Mouse (Mus musculus): ENCODE data around the gene Cygb. TPM values are rescaled to one million over a fixed set of nuclear protein-coding genes. Genes with fewer than 3 reads are reported as not detected.

Cygb gene
- total RNA-seq (2021): 10 to 100 TPM; 50.4 to 57.4 TPM
- long read RNA-seq, experiment 1, transcript Cygb-201 (4 exons, 2,331 nt): major isoform, 86 of 110 reads
- long read RNA-seq, experiment 1, partial matches to known transcripts: 11 of 110 reads
- long read RNA-seq, experiment 1, other reads (novel, unspliced or antisense): 13 of 110 reads
- long read RNA-seq, experiment 2, transcript Cygb-201 (4 exons, 2,331 nt): major isoform, 91 of 111 reads
- long read RNA-seq, experiment 2, partial matches to known transcripts: 4 of 111 reads
- long read RNA-seq, experiment 2, other reads (novel, unspliced or antisense): 16 of 111 reads

GRCm38 (mm10) chr11:116654255-116654821 lies at the start of gene Cygb:
Gene Cygb, minus strand, starts transcription at chr11:116654313.
- DNase-seq: peak in 1 of 2 experiments; percentile 63
- intact Hi-C loops (cut with DNase I): no loop called here

DNA sequence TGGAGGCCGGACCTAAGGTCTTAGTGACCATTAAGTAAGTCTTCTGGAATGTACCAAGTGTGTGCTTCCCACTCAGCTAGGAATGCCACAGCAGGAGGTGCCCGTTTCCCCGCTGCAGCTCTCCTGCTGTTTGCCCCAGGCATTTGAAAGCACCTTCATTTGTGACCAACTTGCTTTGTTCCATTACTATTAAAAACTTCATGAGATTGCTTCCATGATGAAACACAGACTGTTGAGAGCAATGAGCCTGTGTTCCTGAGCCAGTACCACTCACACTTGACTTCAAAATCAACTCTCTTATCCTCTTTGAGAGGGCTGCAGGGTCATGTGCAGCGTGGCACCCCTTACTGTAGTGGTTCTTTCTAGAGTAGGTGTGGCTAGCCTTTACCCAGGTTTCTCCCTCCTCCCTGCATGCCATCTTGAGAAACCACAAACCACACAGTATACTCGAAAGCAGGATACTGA lies 47.3 kb upstream of the Cygb start:
- intact Hi-C loops (cut with DNase I): no loop called here
- DNase-seq: no peak

GRCm38 (mm10) chr11:116697521-116697920 lies 43.4 kb upstream of the Cygb start:
- intact Hi-C loops (cut with DNase I): loop anchor here (5.0 kb wide), 1 partner anchor 105 kb away; no protein-coding TSS in a partner anchor
- no peak for DNase-seq

DNA sequence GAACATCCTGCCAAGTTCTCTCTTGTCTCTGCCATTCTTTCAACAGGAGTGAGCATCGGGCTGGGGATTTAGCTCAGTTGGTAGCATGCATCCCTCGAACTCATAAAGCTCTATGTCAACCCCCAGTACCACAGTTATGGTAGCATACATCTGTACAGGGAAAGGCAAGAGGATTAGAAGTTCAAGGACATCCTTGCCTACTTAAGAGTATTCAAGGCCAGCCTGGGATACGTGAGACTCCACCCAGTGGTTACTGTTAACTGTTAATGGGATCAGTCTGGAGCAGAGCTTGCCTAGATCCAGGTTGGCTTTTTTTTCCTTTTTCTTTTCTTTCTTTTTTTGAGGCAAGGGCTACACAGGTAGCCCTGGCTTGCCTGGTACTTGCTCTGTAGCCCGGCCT lies 42.3 kb upstream of the Cygb start:
- no peak for DNase-seq
- intact Hi-C loops (cut with DNase I): loop anchor here (5.0 kb wide), 1 partner anchor 106 kb away; no protein-coding TSS in a partner anchor

DNA sequence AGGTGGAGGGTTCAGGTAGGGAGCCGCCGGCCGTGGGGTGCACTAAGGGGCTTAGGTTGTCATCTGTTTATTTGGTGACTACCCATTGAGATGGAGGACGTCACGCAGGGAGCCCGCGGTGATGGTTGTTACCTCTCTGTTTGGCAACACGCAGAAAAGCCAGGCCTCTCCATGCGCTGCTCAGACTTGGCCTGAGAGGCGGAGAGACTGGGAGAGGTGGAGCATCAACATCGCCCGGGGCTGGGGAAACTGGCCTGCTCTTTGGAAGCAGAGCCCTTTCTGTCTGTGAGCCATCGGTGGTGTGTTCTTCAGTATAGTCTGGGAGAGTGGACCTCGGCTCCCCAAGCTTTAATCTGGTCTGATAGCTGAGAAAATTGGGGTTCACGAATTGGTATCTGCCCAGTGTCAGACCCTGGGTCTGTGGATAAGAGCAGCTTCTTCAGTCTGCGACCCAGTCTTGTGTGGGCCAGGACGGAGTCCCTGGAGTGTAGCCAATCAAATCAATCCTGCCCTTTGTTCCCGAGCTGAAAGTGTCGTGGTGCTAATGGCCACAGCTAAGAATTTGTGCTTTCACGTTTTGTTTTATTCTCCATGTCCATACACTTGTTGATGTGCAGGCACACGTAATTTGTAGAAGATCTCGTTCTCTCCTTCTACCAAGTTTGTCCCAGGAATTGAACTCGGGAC lies 41.2 kb upstream of the Cygb start:
- intact Hi-C loops (cut with DNase I): loop anchor here (2.0 to 5.0 kb wide), 2 partner anchors 51 to 107 kb away; no protein-coding TSS in a partner anchor
- DNase-seq: peak in 1 of 2 experiments; percentile 27

DNA sequence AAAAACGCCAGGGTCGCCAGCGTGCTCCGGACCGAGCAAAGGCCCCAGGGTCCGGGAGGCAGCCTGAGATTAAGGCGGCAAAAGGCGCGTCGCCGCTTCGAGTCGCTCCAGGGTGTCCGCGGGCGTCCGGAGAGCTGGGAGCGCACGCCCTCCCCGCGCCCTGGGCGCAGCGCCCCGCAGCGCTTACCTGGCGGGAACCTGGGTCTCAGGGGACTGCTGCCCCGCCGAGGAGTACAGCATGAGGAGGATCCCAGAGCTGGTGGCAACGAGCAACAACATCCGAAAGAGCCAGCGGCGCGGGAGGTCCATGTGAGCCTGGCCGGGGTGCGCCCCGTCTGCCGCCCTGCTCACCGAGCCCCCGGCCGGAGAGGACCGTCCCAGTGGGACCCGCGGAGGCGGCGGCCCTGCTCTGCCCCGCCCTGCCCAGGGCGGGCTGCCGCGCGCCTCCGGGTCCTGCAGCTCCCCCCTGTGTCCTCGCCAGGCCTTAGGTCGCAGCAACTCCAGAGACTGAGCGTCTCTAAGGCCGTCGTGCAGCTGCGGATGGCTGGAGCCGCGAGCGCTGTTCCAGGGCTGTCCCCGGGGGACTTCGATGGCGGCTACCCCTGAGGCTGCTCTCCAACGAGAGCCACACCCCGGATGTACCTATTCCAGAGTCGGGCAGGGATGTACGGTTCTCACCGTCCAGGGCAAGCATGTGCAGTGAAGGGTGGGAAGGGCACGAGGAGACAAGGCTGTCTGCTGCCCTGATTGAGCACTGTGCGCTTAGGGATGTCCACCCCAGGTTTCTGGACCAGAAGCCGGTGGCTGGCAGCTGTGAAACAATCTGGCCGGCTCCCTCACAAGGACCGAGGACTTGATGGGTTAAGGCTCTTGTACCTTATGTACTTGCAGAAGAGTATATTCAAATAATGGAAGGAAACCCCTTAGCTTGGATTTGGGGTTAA lies 40.4 kb upstream of the Cygb start:
- peak; percentile 68 to 76 for DNase-seq
- intact Hi-C loops (cut with DNase I): loop anchor here (2.0 to 5.0 kb wide), 2 partner anchors 50 to 108 kb away; no protein-coding TSS in a partner anchor

DNA sequence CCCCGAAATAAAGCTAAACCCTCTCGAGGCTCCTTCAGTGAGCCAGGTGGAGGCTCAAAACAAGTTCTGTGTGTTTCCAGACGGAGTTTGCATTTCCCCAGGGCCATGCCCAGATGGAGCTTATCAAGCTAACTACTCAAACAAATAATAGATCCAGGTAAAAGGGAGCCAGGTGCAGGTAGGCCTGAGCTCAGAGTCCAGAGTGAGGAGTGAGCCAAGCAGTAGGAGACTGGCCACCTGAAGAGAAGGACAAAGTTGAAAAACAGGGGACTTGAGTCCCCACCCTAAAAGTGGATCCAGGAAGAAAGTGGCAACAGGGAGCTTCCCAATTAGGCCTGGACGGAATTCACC lies 39.8 kb upstream of the Cygb start:
- intact Hi-C loops (cut with DNase I): loop anchor here (2.0 kb wide), 1 partner anchor 49 kb away; no protein-coding TSS in a partner anchor
- no peak for DNase-seq

GRCm38 (mm10) chr11:116690701-116691575 lies 36.8 kb upstream of the Cygb start:
- no peak for DNase-seq
- intact Hi-C loops (cut with DNase I): no loop called here

GRCm38 (mm10) chr11:116689622-116690021 lies 35.5 kb upstream of the Cygb start:
- intact Hi-C loops (cut with DNase I): no loop called here
- no peak for DNase-seq

DNA sequence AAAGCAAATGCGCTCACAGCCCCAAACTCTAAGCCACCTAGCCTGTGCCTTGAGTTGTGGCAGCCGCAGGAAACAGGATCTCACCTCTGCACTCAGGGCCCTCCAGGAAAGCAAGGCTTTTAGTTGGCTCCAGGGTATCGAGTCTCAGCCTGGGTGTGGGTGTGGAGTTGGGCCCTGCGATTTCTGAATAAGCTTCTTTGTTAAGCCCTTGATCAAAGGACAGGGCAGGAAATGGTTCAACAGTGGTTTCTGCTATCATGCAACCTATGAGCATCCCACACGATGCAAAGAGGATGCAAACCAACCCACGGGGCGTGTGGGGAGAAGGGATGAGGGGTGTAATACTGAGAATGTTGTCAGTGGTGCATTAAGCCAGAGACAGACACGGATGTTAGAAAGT lies 33.8 kb upstream of the Cygb start:
- intact Hi-C loops (cut with DNase I): no loop called here
- no peak for DNase-seq

DNA sequence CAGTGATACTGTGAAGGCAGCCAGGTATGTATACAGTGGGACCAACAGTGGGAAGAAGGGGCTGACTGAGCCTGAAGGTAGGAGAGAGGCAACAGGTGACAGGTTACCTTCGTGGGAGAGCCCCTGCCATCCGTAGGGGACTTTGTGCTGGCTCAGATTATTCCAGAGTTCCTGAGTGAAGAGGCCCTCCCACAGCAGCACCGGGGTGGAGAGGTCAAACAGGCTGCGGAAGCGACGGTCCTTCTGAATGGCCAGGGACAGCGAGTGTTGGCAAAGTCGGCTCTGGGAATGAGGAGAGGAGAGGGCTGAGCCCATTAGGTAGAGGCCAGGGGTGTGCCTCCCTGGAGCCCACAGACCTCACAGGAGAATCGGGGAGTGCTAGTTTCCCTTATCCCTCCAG lies 31.6 kb upstream of the Cygb start:
- no peak for DNase-seq
- intact Hi-C loops (cut with DNase I): no loop called here

DNA sequence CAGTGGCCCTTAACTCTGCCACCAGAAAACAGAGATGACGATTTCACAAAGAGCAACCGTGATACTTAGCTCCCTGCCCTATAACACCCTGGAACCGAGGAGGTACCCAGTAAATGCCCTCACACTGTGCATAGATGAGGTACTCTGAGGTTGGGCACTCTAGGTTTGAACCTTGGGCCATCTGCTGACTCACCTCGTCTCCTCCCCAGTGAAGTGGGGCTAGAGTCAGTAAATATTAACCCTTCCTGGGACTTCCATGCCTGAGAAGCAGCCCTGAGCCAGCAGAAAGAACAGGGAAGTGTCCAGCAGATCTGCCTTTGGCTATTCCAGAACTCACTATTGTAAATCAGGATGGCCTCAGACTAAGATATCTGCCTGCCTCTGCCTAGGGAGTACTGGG lies 29.7 kb upstream of the Cygb start:
- intact Hi-C loops (cut with DNase I): no loop called here
- no peak for DNase-seq

GRCm38 (mm10) chr11:116682501-116683144 lies 28.5 kb upstream of the Cygb start:
- DNase-seq: no peak
- intact Hi-C loops (cut with DNase I): no loop called here

- peak in 1 of 2 experiments; percentile 62 for DNase-seq
- intact Hi-C loops (cut with DNase I): no loop called here
These were observed 27.0 kb upstream of the Cygb start for GRCm38 (mm10) chr11:116681147-116681546.

GRCm38 (mm10) chr11:116680321-116681091 lies 26.4 kb upstream of the Cygb start:
- intact Hi-C loops (cut with DNase I): no loop called here
- DNase-seq: no peak

- no peak for DNase-seq
- intact Hi-C loops (cut with DNase I): loop anchor here (10.0 kb wide), 1 partner anchor 126 kb away; no protein-coding TSS in a partner anchor
These were observed 25.0 kb upstream of the Cygb start for GRCm38 (mm10) chr11:116679148-116679547.

- intact Hi-C loops (cut with DNase I): loop anchor here (10.0 kb wide), 1 partner anchor 127 kb away; no protein-coding TSS in a partner anchor
- no peak for DNase-seq
These were observed 23.8 kb upstream of the Cygb start for GRCm38 (mm10) chr11:116677711-116678441.
